Mouse (Mus musculus) ES-E14 (cell line): Measurements from ENCODE around the gene Krba1.

Experiments
- HCFC1 ChIP-seq: IDR thresholded peaks from 2 replicates; pipeline ENCODE4 v1.6.1; 2012; ENCODE audit warnings: low read length, inconsistent platforms, borderline replicate concordance; ENCODE audit not compliant: insufficient read depth
- ZC3H11A ChIP-seq: IDR thresholded peaks from 2 replicates; pipeline ENCODE4 v1.6.1; 2012; ENCODE audit warnings: low read depth, mild to moderate bottlenecking, inconsistent platforms, low read length, borderline replicate concordance
- ZNF384 ChIP-seq: IDR thresholded peaks from 2 replicates; pipeline ENCODE4 v1.6.1; 2012; ENCODE audit warnings: low read depth, low read length, inconsistent platforms

DNA sequence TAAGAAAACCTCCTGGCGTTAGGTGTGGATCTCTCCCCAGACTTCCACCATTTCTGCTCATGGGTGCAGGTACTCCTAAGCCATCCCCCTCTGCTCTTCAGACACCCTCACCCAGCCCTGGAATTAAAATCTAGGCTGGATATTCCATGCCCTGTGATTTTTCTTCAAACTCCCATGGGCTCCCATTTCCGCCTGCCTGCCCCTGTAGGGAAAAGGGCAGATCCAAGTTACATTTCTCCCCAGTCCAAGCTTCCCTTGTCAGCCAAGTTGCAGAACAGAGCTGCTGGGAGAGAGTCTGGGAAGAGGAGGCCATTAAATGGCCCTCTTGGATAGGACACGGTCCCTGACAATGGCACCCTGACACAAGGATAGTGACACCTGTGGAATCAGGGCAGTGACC, 50.9 kb downstream of the Krba1 start:
- TF ChIP-seq ZNF384: no peak
- no peak for TF ChIP-seq ZC3H11A
- no peak for TF ChIP-seq HCFC1
